Mouse (Mus musculus) adipocyte (in vitro differentiated cells): ENCODE data around the gene Zfpm1.

ENCODE experiments used
- DNase-seq: peaks from one replicate; pipeline ENCODE4 v3.0.0-alpha.2; 2016; ENCODE audit warnings: low spot score

The Zfpm1 gene

DNA sequence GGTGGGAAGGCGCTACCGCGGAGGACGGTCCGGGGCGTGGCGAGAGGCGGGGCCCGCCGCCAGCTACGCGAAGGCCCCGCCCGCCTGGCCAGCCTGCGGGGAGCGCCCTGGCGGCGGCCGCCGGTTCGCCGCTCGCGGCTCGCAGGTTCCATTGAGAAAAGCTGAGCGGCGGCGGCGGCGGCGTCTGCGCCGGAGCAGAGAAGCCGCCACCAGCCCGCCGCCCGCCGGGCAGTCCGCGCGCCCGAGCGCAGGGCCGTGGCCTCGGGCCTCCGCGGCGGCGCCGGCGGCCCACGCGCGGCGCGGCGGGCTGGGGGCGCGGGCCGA is at the start of gene Zfpm1:
Gene Zfpm1, plus strand, starts transcription at position 107 of the 324 bp plus-strand sequence.
- DNase-seq = no peak

DNA sequence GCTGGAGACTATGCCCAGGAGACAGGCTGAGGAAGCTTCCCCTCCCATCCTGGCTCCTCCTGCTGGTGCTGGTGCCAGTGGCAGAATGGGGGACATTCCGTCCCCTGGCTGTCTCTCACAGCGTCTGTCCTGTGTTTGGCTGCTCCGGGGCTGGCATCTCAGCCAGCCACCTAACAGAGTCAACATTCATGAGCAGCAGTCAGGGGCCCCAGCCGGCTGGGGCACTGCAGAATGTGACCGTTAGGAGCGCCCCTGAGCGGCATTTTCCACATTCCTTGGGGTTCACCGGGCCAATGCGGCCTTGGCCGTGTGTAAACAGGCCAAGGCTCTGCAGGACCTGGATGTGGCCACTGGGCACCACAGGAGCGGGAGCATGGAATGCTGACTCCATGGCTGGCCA is 47.9 kb upstream of the Zfpm1 start:
- no peak for DNase-seq

DNA sequence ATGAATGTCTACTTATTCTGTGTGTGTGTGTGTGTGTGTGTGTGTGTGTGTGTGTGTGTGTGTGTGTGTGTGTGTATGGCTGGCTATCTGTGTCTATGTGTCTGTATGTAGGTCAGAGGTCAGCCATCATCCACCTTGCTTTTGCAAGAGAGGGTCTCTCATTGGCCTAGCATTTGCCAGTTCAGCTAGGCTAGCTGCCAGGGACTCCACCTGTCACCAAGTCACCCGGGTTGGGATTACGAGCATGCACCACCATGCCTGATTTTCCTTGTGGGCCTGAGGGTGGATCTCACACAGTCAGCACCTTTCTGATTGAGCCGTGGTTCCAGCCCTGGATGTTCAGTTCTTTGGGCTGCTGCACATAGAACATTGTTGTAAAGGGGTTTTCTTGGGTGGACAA is 45.4 kb upstream of the Zfpm1 start:
- DNase-seq = no peak

DNA sequence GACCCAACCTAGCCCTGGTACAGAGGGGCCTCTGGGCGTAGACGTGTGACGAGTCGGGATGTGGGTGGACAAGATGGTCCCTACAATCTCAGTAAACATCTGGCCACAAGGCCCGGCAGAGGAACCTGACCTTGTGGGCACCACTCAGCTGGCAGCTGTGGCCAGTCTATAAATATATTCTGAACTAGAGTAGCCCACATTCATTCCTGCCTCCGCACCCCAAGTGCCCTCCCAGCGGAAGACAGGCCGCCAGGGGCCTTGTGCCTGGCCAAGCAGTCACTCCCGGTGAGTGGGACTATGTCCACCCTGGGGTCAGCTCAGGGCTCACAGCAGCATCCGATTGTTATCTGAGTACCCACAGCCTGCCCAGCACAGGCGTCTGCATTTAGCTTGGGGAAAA is 43.7 kb upstream of the Zfpm1 start:
- no peak for DNase-seq

DNA sequence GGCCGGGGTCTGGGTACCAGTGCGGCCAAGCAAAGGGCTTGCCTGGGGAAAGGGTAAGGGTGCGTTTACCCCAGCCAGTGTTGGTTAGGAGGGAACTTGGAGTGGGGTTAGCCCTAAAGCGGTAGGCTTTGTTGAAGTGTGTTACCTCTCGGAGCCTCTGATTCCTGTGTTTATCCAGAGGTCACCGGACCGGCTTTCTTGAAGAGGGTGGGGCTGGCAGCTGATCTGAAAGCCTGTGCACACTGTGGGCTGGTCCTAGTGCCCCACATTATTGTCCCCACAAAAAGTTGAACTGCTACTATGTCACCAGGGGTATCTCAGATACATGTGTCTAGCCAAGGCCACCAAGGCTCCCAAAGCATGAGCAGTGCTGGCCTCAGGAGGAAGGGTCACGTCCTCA is 43.2 kb upstream of the Zfpm1 start:
- DNase-seq = no peak

DNA sequence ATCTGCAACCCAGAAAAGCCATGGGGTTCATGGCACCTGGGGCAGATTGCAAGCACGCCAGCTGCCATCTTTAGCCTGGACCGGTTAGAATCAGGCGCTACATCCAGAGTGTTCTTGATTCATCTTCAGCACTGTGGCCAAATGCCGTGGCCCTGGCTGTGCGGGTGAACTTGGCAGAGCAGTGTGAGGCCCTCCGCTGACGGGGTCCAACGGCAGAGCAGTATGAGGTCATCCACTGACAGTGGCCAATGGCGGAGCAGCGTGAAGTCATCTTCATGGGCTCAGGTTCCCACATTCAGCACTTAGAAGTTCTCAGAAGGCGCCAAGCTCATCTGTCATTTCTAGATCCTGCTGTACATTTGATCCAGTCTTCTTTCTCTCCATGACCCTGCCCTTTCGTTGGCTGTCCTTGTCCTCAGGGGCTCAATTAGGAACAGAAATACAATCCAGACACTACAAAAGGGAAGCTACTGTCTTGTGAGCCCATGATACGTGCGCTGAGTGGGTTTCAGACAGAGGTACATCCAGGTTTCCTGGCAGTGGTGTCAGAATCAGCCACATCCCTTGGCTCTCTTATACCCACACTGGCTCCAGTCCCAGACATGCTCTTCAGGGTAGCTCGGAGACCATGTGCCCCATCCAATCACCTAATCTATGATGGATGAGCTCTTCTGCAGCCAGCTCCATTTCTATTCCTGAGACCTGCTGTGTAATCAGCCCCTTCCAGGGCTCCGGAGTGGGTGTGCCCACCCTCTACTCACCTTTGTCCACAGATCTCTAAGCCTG is 41.5 kb upstream of the Zfpm1 start:
- no peak for DNase-seq

DNA sequence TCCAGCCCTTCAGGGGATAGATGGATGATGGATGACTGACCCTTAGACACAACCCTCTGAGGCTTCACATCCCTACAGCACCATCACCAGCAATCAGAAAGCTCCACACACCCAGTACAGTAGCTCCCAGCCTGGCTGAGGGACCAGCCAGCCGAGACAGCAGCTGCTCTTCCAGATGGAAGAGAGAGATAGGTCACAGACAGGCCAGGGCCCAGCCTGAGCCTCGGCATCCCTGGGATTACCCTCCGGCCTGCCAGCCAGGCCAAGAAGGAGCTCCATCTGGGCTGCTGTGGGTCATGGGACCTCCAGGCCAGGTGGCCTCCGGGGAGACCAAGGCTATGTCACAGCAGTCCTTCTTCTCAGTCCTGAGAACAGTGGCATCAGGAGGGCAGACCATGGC is 38.6 kb upstream of the Zfpm1 start:
- DNase-seq = no peak

DNA sequence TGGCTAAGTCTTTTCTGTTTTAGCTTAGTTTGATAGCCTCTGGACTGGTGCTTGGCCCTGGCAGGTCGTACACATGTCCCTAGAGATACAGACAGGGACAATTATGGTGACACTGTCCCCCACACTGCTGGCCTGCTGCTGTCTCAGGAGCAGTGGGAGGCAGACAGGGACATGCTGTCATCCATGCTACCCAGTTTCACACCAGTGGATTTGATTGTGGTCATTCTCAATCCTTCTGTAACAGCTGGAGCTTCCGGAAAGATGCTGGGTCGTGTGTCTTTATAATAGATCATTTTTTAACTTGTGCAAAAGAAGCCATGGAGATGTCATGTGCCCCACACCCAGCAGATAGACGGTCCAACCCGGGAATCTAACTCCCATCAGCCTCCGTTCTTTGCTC is 36.8 kb upstream of the Zfpm1 start:
- no peak for DNase-seq

DNA sequence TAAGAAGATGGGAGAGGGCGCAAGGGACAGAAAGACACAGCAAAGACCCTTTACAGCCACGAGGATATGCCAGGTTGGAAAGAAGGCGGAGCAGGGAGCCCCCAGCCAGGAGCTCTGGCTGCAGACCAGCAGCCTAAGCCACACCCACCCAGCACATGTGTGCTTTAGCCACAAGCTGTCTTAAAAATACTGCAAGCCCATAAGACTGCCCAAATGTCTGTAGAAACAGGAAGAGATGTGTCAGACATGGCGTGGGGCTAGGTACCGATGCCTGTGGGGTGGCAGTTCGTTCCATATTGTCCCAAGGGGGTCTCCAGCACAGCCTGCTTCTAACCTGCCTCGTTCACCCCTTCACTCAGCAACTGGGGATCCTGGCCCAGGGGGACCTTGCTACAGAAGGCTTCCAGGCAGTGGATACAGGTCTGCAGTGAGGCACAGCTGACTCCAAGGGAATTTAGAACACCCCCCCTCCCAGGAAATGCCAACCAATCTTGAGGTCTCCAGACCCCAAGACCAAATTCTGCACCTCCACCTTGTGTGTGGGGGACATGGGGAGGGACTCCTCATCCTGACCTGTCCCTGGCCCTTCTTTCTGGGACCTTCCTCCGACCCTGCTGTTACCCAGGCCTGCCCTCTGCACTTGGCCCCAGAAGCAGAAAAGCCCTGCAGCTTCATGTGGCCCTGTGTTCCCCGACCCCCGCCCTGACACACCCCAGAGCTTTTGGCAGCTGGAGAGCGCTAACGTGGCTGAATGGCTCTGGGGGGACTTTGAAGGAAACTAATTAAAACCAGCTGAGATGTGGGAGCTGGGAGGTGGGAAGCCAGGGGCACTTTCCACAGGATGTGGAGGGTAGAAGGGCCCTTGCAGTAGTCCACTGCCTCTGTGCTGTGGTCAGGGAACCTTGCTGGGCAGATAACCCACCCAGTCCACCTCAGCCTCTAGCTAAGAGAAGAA is 35.4 kb upstream of the Zfpm1 start:
- no peak for DNase-seq

DNA sequence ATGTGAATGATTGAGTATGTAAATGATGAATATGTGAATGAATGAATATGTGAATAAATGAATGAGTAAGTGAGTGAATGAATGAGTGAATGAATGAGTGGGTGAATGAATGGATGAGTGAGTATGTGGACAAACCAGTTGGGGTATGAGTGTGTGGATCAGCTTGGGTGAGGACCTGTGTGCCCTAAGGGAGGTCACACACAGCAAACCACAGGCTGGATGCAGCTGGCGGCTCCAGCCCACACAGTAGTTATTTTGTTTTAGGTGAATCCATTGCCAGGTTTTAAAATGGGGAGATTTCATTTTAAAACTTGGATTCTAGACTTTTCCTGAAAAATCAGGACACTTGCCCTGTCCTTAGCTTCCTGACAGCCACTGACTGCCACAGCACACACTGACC is 30.2 kb upstream of the Zfpm1 start:
- no peak for DNase-seq

DNA sequence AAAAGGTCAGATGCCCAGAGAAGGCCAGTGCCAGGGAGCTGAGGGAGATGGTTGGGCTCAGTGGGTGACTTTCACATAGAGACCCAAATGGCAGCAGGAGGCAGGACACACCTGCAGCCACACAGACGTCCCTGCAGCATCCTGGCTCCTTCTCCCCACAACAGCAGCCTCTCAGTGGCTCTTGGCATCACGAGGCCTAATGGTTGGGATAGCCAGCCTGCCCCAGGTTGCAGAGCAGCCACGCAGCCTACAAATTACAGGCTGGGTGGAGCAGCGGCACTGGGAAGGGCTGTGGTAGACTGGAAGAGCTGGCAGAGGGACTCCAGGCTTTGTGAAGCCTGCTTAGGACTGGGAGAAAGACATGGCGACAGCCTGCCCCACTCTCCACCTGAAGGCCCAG is 29.6 kb upstream of the Zfpm1 start:
- DNase-seq = no peak

DNA sequence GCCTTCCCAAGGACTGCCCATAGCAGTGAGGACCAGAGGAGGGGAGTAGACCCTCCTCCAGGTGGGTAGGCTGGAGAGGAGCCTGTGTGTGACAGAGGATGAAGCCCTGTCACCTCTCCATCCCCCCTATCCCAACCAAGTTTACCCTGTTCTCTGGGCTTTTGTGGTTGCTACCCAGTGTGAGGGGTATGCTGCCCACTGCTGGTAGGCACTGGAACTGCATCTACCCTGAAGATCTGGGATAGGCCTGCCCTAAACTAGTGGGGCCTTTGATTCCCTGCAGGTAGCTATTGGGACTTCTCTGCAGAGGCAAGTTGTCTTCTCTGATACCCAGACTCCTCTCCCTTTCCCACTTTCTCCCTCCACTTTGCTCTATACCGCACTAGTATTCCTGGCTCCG is 22.6 kb upstream of the Zfpm1 start:
- peak; percentile 39 for DNase-seq

DNA sequence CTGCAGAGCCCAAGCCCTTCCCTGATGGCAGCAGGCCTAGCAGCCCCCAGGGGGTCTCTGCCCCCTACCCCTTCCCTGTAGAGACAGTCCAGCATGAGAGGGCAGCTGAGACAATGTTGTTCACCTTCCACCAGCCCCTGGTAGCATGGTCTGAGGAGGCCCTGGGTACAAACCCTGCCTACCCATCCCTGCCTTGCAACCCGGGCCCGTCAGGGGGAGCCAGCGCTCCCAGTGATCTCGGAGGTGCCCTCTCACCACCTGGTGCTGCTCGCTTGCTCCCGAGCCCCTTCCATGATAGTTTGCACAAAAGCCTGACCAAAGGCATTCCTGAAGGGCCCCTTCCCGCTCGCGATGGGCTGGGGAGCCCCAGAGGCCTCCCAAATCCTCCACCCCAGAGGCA is 21.2 kb upstream of the Zfpm1 start:
- DNase-seq = no peak

DNA sequence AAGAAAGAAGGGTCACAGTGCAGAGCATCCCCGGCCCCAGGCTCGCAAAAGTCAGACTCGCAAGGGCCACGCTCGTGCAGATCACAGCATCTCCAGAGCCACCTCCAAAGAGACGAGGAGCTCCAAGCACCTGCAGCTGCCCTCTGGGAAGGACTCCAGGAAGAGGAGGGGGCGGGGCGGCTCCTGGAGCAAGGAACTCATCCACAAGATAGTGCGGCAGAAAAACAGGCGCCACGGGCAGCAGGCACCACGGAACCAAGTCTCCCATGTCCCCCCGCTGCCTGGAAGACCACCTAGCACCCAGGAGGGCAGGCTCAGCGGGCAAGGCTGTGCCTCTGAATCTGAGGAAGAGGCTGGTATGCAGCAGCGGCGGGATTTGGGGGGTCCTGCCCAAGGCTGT is 19.1 kb upstream of the Zfpm1 start:
- DNase-seq = no peak

DNA sequence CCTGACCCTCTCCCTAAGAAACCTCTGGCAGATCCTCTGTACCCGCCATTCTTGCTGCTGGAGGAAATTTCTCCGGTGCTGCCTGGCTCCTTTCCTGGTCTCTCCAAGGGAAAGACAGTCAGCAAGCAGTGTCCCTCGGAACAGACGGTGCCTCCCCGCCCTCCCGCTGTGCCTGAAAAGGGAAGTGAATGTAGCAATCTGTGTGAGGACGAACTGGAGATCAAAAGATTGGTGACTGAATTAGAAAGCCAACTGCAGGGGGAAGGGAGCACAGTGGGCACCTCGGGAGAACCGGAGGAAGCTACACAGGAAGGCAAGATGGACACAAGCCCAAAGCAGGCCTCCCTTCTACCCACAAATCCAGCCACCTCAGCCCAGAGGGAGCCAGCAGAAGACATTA is 17.7 kb upstream of the Zfpm1 start:
- no peak for DNase-seq

DNA sequence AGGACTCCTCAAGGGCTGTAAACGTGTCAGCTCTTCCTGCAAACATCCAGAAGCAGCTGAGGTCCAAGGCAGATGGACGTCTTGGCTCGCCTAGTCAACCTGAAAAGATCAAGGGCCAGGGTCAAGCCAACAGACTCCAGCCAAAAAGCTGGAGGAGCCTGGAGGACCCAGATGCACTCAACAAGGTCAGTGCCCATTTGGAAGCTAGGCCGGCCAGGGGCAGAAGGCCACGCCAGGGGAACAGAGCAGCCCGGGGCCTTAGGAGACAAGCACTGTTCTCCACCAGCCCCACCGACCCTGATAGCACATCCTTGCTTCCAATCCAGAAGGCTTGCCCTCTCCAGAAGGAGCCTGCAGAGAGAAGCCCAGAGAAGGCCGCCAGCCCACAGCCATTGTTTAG is 16.4 kb upstream of the Zfpm1 start:
- no peak for DNase-seq

DNA sequence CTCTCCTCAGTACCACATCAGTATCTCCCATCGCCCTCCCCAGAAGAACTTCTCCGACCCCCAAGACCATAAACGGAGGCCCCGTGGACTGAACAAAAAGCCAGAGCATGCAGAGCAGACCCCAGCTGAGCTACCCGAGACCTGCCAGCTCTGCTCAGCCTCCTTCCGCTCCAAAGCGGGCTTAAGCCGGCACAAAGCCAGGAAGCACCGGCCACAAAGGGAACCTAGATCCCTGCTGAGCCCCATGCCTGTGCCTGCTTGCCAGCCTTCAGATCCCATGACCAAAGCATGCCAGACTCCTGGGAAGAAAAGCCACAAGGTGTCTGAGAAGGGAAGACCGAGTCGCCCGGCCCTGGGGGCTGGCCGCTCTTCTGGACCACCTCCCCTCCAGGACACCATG is 15.1 kb upstream of the Zfpm1 start:
- no peak for DNase-seq

DNA sequence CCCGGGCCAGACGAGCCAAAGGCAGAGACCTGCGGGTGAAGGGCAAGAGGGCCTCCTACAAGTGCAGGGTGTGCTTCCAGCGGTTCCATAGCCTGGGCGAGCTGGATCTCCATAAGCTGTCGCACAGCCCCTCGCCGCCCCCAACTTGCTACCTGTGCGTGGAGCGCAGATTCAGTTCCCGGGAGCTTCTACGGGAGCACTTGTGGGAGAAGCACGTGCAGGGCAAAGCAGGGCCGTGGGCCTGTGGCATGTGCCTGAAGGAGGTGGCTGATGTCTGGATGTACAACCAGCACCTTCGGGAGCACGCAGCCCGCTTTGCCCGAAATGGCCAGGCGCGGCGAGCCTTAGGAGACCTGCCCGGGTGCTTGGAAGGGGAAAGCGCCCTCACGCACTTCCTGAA is 13.1 kb upstream of the Zfpm1 start:
- DNase-seq = no peak

DNA sequence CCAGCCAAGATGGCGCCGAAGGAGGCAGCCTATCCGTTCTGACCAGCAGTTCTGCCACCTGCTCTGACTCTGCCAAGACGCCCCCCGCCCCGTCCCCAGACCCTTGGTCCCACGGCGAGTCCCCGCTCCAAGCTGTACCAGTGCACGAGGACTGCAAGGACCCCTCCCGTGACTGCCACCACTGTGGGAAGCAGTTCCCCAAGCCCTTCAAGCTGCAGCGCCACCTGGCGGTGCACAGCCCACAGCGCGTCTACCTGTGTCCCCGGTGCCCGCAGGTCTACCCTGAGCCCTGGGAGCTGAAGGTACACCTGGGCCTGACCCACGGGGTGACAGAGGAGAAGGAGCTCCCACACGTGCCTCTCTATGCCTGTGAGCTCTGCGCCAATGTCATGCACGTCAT is 12.5 kb upstream of the Zfpm1 start:
- DNase-seq = no peak

DNA sequence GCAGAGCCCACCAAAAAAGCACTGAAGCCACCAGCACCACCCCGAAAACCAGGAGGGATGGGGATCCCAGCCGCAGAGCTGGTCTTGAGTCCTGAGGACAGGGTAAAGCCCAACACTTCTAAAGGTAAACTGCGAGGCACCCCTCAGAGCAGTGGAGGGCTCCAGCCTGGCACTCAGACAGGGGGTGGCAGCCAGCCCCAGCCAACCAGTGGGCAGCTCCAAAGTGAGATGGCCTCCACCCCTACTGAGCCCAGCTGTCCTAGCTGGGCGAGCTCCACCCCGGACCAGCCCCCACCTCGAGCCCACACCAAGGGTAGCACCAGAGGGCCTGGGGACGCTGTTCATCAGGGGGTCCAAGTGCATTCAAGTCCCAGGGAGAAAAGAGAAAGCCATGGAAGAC is 11.4 kb upstream of the Zfpm1 start:
- DNase-seq = no peak

DNA sequence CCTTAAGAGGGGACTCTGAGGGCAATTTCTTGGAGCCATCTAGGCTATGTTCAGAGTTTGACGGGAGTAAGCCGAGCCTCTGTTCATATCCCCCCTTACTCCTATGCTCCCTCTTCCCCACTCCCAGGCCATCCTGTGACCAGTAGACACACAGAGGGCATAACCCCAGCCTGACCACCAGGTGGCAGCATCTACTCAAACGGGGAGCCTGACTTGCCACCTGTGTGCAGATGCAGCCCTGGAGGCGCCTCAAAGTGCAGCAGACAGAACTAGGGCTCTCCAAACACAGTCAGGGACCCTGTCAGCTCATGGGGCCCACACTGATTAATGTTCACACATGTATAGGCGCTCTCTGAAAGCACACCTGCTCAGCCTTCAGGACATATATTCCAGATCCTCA is 8.8 kb upstream of the Zfpm1 start:
- DNase-seq = peak; percentile 80

DNA sequence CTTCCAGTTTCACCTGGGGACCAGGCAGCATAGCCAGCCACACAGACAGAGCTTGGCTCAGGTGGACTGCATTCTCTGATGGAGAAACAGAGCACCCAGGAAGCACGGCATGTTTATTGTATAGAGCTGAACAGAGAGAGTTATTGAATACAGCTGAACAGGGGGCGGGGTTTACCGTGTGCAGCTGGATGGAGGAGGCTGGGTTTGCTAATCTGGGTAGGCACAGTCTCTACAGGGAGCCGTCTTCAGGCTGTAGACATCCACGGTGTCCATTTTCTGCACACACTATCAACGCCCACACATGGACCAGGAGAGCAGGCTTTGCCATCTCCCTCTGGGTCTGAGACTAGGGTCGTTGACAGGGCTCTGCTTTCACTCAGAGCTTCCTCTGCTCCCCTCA is 8.1 kb upstream of the Zfpm1 start:
- DNase-seq = no peak

DNA sequence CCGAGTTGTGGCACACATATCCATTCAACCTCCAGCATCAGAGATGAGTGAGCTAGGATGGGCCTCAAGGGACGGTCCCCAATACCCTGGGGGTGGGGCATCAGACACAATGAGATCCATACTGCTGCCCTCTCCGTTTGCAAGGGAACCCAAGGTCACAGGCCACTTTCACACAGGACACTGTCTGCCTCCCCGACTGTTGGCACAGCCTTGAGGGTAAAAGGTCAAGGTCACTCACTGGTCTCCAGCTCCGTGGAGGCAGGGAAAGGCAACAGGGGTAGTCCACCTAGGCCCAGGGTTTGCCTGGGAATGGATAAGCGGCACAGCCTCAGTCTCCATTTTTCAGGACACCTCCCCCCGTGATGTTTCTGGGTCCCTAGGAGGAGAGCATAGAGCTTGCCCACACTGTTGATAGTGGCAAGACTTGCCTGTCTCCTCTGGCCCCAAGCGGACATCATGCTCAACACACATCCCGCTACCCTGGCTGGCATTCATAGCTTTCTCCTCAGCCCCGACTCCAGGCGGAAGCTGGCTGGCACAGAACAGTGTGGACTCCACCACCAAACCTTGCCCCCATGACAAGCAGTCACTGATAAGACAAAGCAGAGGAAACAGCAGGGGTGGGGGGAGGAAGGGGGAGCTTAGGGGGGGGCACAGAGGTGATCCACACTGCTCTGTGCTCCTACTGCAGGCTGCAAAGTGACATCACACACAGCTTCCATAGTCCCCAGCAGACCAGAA is 7.1 kb upstream of the Zfpm1 start:
- DNase-seq = no peak
